Mouse (Mus musculus) MEL (cell line): ENCODE measurements at regions not wholly inside any gene's neighbourhood (a gene's known extent, or its start where the extent isn't known, plus 50 kb on each side); places are given as distances from the start of the nearest gene placed in this dataset.

Experiments used
- DNase-seq: peaks from one replicate; pipeline ENCODE4 v3.0.0; 2011; ENCODE audit warnings: low read depth, low spot score
- H3K27ac ChIP-seq: 2 replicates; pipeline ENCODE4 v1.5.1; 2012; ENCODE audit warnings: low read depth, mild to moderate bottlenecking, control low read depth, low read length, moderate library complexity; ENCODE audit not compliant: control insufficient read depth
- H3K27me3 ChIP-seq, 2 experiments: fragments of 150-350 bp in 1 of 2; sonication (generic) in 1 of 2; 2 replicates each; pipeline ENCODE4 v1.6.1; 2012; ENCODE audit warnings: low read length in 2 of 2, mild to moderate bottlenecking in 2 of 2, improper control_type of control experiment in 1 of 2, moderate library complexity in 1 of 2; ENCODE audit not compliant: insufficient read depth in 2 of 2, control insufficient read depth in 1 of 2
- H3K36me3 ChIP-seq, 2 experiments: 2 replicates each; pipeline ENCODE4 v1.6.1; 2012 to 2014; ENCODE audit warnings: low read length in 2 of 2, improper control_type of control experiment in 1 of 2, inconsistent platforms in 1 of 2, mild to moderate bottlenecking in 1 of 2; ENCODE audit not compliant: insufficient read depth in 2 of 2, control insufficient read depth in 1 of 2
- H3K4me1 ChIP-seq, 2 experiments: fragments of 150-350 bp in 1 of 2; sonication (generic) in 1 of 2; 2 replicates each; pipeline ENCODE4 v1.6.1; 2012; ENCODE audit warnings: low read length in 2 of 2, improper control_type of control experiment in 1 of 2, mild to moderate bottlenecking in 1 of 2; ENCODE audit not compliant: insufficient read depth in 2 of 2, control insufficient read depth in 1 of 2
- H3K4me3 ChIP-seq, 2 experiments: fragments of 150-350 bp in 1 of 2; sonication (generic) in 1 of 2; 2 replicates each; pipeline ENCODE4 v1.5.1; 2012; ENCODE audit warnings: low read depth in 2 of 2, low read length in 2 of 2, mild to moderate bottlenecking in 2 of 2, moderate library complexity in 2 of 2, control low read depth in 1 of 2, improper control_type of control experiment in 1 of 2; ENCODE audit not compliant: control insufficient read depth in 1 of 2, insufficient read depth in 1 of 2
- H3K79me2 ChIP-seq: 2 replicates; pipeline ENCODE4 v1.6.1; 2012; ENCODE audit warnings: mild to moderate bottlenecking, low read length, moderate library complexity; ENCODE audit not compliant: control insufficient read depth, poor library complexity, insufficient read depth
- H3K9ac ChIP-seq: 2 replicates; pipeline ENCODE4 v1.6.1; 2012; ENCODE audit warnings: low read depth, mild to moderate bottlenecking, control low read depth, low read length, moderate library complexity; ENCODE audit not compliant: control insufficient read depth, poor library complexity, severe bottlenecking
- H3K9me3 ChIP-seq: fragments of 150-350 bp; sonication (generic); replicated peaks from 2 replicates; pipeline ENCODE4 v1.6.1; 2012; ENCODE audit warnings: mild to moderate bottlenecking, low read length, improper control_type of control experiment, moderate library complexity; ENCODE audit not compliant: insufficient read depth
- ETS1 ChIP-seq: IDR thresholded peaks from 2 replicates; pipeline ENCODE4 v1.6.1; 2012; ENCODE audit warnings: low read depth, mild to moderate bottlenecking, inconsistent platforms, low read length, improper control_type of control experiment, moderate library complexity
- GABPA ChIP-seq: IDR thresholded peaks from 2 replicates; pipeline ENCODE4 v1.6.1; 2012; ENCODE audit warnings: low read depth, mild to moderate bottlenecking, inconsistent platforms, low read length, improper control_type of control experiment, moderate library complexity
- KAT2A ChIP-seq: conservative IDR thresholded peaks from 2 replicates; pipeline ENCODE4 v1.6.1; 2012; ENCODE audit warnings: low read depth, low read length, improper control_type of control experiment, inconsistent platforms
- MAFK ChIP-seq: IDR thresholded peaks from 2 replicates; pipeline ENCODE4 v1.6.1; 2011; ENCODE audit warnings: low read depth, mild to moderate bottlenecking, low read length, improper control_type of control experiment, borderline replicate concordance
- MAX ChIP-seq: IDR thresholded peaks from 2 replicates; pipeline ENCODE4 v1.6.1; 2011; ENCODE audit warnings: low read length, improper control_type of control experiment
- MXI1 ChIP-seq: IDR thresholded peaks from 2 replicates; pipeline ENCODE4 v1.6.1; 2011; ENCODE audit warnings: mild to moderate bottlenecking, low read depth, low read length, improper control_type of control experiment
- MYB ChIP-seq: IDR thresholded peaks from 2 replicates; pipeline ENCODE4 v1.6.1; 2011; ENCODE audit warnings: mild to moderate bottlenecking, low read depth, low read length, improper control_type of control experiment
- MYC ChIP-seq: IDR thresholded peaks from 2 replicates; pipeline ENCODE4 v1.6.1; 2011; ENCODE audit warnings: low read depth, mild to moderate bottlenecking, low read length, improper control_type of control experiment, moderate library complexity
- POLR2A ChIP-seq, 2 experiments: IDR thresholded peaks; 2 replicates each; pipeline ENCODE4 v1.6.1; 2011 to 2012; ENCODE audit warnings: low read length in 2 of 2, mild to moderate bottlenecking in 2 of 2, control low read depth in 1 of 2, improper control_type of control experiment in 1 of 2, low read depth in 1 of 2, moderate library complexity in 1 of 2; ENCODE audit not compliant: control insufficient read depth in 1 of 2, insufficient read depth in 1 of 2, poor library complexity in 1 of 2
- POLR2AphosphoS2 ChIP-seq: IDR thresholded peaks from 2 replicates; pipeline ENCODE4 v1.6.1; 2011; ENCODE audit warnings: low read length, improper control_type of control experiment
- POLR2AphosphoS5 ChIP-seq: IDR thresholded peaks from 2 replicates; pipeline ENCODE4 v1.6.1; 2012; ENCODE audit warnings: low read depth, borderline replicate concordance, mild to moderate bottlenecking, inconsistent platforms, low read length, moderate library complexity, mixed read lengths
- SMC3 ChIP-seq: IDR thresholded peaks from 2 replicates; pipeline ENCODE4 v1.6.1; 2011; ENCODE audit warnings: low read depth, low read length, improper control_type of control experiment
- TAL1 ChIP-seq: IDR thresholded peaks from 2 replicates; pipeline ENCODE4 v1.6.1; 2012; ENCODE audit warnings: mild to moderate bottlenecking, inconsistent platforms, low read length, moderate library complexity, mixed read lengths
- TBP ChIP-seq: IDR thresholded peaks from 2 replicates; pipeline ENCODE4 v1.8.0; 2011; ENCODE audit warnings: low read depth, low read length, improper control_type of control experiment
- ZKSCAN1 ChIP-seq: IDR thresholded peaks from 2 replicates; pipeline ENCODE4 v1.6.1; 2012; ENCODE audit warnings: low read depth, mild to moderate bottlenecking, inconsistent platforms, low read length, improper control_type of control experiment, moderate library complexity
- ZMIZ1 ChIP-seq: IDR thresholded peaks from 2 replicates; pipeline ENCODE4 v1.6.1; 2012; ENCODE audit warnings: low read depth, mild to moderate bottlenecking, inconsistent platforms, low read length, improper control_type of control experiment, moderate library complexity
- ZNF384 ChIP-seq: IDR thresholded peaks from 2 replicates; pipeline ENCODE4 v1.6.1; 2012; ENCODE audit warnings: low read depth, mild to moderate bottlenecking, inconsistent platforms, low read length, improper control_type of control experiment

DNA sequence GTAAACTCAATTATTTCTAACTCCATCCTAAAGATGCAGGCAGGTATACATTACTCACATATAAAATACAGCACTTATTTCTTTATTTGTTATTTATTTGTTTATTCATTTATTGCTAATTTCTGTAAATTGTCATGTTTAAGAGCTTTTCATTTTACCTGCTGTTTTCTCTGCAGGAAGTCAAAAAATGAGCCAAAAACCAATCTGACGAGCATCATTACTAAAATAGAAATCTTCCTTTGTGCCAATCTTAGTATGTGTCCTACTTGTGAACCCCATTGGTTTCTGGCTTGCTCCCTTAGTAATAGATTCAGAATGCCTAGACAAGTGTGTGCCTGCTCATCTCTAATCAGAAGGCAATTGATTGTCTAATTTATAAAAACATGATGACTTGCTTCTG lies 495.1 kb upstream of the Manea start:
- Histone ChIP-seq H3K79me2 (no peaks in the 10 kb centered on the region), H3K36me3 (no peaks in the 10 kb centered on the region), H3K4me3 (no peak overlapping the region), H3K27ac (no peak overlapping the region), H3K9me3 (no peaks in the 10 kb centered on the region), H3K4me1 (no peaks in the 10 kb centered on the region), H3K9ac (no peak overlapping the region), H3K27me3 (no peaks in the 10 kb centered on the region)
- no peak for TF ChIP-seq MXI1
- no peak for TF ChIP-seq KAT2A
- no peak for TF ChIP-seq POLR2A (IDR thresholded peaks at IDR 0.05; ENCODE audit: control insufficient read depth in 1 of 2, insufficient read depth in 1 of 2, low read depth in 1 of 2, low read length in 2 of 2, poor library complexity in 1 of 2)
- no peak for TF ChIP-seq MAX
- no peak for TF ChIP-seq ZNF384
- TF ChIP-seq GABPA, result no peak
- TF ChIP-seq POLR2AphosphoS2, result no peak
- no peak for TF ChIP-seq MAFK
- TF ChIP-seq SMC3, result no peak
- no peak for TF ChIP-seq MYB
- no peak for TF ChIP-seq TBP
- no peak for TF ChIP-seq POLR2AphosphoS5
- TF ChIP-seq ETS1, result no peak
- no peak for TF ChIP-seq ZMIZ1
- TF ChIP-seq MYC, result no peak
- no peak for TF ChIP-seq ZKSCAN1
- no peak for TF ChIP-seq TAL1
- no peak for DNase-seq

GRCm38 (mm10) chr4:26800831-26801230 lies 454.1 kb upstream of the Manea start:
- H3K27me3 ChIP-seq, result no peaks in the 10 kb centered on the region

More at GRCm38 (mm10) chr4:26800831-26801230, 454.1 kb upstream of the Manea start:
- Histone ChIP-seq H3K4me3 (no peak overlapping the region), H3K27ac (no peak overlapping the region), H3K36me3 (no peaks in the 10 kb centered on the region), H3K9me3 (no peaks in the 10 kb centered on the region), H3K4me1 (no peaks in the 10 kb centered on the region), H3K9ac (no peak overlapping the region), H3K79me2 (no peaks in the 10 kb centered on the region)
- TF ChIP-seq POLR2AphosphoS5, result no peak
- no peak for DNase-seq
